Mouse (Mus musculus) spleen, embryonic (tissue): ENCODE results near the gene Tnnc2.

Source experiments
- CTCF ChIA-PET: fragments of 350-600 bp; sonication (Branson Sonifier 250); formaldehyde crosslinking; loops from one replicate; lab custom pipeline; 2022; lab: Charles Lee

Tnnc2 gene

GRCm38 (mm10) chr2:164779481-164780086 is at the start of gene Tnnc2:
Gene Tnnc2, minus strand, starts transcription at chr2:164779967.
- CTCF ChIA-PET = no interaction called here

DNA sequence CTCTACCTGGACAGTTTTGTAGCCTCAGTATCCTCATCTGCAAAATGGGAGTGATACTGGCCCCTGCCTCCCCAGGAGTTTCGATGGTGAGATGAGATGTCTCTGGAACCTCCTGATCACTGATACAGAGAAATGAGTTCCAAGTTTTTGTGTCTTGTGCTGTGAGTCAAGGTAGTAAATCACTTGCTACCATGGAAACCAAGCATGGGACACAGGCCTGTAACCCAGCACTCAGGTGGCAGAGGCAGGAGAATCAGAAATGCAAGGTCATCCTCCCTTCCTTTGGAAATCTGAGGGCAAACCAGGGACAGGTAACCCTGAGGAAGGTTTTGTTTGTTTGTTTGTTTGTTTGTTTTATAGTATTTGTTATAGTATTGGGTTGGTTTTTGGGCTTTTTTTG is 49.3 kb upstream of the Tnnc2 start:
- CTCF ChIA-PET = no interaction called here

DNA sequence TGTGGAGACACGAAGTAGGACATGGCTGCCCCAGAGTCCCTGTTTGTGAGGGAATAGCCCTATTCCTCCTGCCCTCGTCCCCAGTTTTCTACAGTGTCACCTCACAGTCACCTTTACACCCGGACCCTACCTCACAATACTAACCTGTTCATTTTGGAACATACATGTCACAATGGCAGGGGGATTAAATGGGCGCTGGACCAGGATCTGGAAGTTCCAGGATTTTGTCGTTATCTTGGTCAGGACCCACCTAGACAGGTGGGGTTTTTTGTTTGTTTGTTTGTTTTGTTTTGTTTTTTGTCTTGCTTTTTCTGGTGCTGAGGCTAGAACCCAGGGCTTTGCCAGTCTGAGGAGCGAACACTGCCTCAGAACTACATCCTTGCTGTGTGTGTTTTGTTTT is 48.7 kb upstream of the Tnnc2 start, which contains the start of gene Spata25:
TSS of gene Spata25 (minus strand) at position 101 of the 400 bp plus-strand sequence.
- CTCF ChIA-PET = no interaction called here

DNA sequence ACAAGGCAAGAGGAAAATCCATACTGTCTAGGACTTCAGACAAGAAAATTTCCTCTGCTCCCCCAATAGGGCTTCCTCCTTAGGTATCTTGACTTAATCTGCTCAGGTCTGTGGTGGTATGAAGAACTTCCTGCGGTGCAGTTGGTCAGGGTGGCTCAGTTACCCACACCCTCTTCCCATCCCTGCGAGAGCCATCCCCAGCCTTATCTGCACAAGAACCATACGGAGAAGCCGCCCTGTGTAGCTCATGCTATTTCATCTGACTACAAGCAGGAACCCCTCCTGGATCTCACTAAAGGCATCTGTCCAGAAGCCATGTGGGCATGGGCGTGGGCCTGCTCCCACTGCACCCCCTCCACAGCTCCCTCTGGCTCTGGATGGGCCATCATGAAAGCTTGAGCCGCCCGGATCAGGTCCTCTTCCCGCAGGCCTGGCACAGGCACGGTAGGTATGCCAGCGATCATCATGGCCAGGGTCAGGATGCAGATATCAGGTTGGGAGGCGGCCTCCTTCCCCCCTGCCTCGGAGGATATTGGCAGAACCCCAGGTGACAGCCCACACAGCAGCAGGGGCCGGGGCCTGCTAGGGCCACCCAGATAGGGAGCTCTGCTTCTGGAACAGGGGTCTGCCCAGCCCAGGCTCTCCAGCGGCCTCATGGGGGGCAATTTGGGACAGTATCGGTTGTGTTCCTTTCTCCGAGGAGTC is 47.5 kb upstream of the Tnnc2 start:
- CTCF ChIA-PET = no interaction called here

- CTCF ChIA-PET = no interaction called here
Observed at GRCm38 (mm10) chr2:164825521-164825920, 45.8 kb upstream of the Tnnc2 start.

DNA sequence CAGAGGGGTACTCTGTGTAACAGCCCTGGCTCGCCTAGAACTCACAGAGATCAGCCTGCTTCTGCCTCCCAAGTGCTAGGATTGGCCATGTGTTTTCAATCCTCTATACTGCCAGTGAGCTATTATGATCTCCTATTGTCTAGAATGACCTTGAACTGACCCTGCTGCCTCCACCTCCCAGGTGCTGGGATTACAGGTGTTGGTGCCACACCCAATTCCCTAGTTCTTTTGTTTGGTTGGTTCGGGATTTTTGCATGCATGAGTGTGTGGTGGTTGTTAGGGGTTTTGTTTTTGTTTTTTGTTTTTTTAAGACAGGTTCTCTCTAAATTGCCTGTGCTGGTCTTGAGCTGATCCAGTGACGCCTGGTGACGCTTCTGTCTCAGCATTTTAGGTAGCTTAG is 44.2 kb upstream of the Tnnc2 start:
- CTCF ChIA-PET = interaction anchor here (0.5 to 0.6 kb wide), 2 partner anchors 26 to 70 kb away, joined by 3 to 4 read pairs; no protein-coding TSS in a partner anchor

- CTCF ChIA-PET = no interaction called here
Observed at GRCm38 (mm10) chr2:164823181-164823585, 43.4 kb upstream of the Tnnc2 start.

GRCm38 (mm10) chr2:164822636-164823165 is 42.9 kb upstream of the Tnnc2 start, which contains the start of gene Zswim1:
Gene Zswim1, plus strand, starts transcription at chr2:164822686.
- CTCF ChIA-PET = interaction anchor here (0.6 kb wide), 1 partner anchor 162 kb away, joined by 3 read pairs; no protein-coding TSS in a partner anchor

GRCm38 (mm10) chr2:164821060-164821459 is 41.3 kb upstream of the Tnnc2 start:
- CTCF ChIA-PET = no interaction called here

DNA sequence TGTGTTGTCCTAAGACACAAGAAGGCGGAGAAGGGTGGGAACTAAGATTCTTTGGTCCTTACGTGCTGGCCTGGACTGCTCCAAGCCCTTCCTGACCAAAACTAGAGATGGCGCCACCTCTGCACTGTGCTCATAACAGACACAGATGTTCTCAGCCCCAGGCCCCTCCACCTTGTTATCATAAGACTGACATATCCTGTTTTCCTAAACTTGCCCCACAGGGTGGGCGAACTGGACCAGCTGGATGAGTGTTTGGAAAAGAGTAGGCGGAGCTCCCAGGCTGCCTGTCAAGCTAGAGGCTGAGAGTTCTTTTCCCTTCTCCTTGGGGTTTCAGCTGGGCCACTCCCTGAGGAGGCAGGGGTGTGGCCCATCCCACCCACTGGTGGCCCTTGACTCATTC is 37.9 kb upstream of the Tnnc2 start:
- CTCF ChIA-PET = no interaction called here

DNA sequence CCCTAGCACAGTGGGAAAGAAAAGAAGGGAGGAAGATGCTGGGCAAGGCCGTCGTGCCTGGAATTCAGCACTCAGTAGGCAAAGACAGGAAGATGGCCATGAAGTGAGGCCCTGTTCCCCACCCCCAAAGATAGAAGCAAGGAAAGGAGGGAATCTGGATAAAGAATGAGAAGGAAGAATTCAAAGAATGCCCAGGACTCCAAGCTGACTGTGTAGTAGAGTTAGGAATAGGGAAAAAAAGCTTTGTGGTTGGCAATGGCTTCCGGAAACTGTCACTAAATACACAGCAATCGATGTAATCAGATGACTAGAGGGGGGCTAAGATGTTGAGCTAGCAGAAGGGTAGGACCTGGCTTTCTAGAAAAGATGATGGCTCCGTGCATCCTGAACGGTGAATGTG is 37.4 kb upstream of the Tnnc2 start:
- CTCF ChIA-PET = no interaction called here

GRCm38 (mm10) chr2:164815821-164816220 is 36.1 kb upstream of the Tnnc2 start:
- CTCF ChIA-PET = no interaction called here

- CTCF ChIA-PET = no interaction called here
Observed at GRCm38 (mm10) chr2:164815348-164815747, 35.6 kb upstream of the Tnnc2 start.

DNA sequence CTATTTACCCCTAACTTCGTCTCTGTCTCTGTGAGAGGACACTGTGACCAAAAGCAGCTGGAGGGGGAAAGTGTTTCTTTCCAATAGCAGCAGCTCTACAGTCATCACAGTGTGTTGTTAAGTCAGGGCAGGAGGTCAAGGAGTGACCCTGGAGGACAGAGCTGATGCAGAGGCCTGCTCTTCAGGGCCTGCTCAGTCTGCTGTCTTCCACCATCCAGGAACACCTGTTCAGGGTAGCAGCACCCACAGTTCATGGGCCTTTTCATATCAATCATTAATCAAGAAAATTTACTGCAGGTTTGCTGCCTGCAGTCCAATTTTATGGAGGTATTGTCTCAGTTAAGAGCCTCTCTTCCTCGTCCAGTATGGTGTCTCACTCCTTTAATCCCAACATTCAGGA is 33.8 kb upstream of the Tnnc2 start:
- CTCF ChIA-PET = no interaction called here

DNA sequence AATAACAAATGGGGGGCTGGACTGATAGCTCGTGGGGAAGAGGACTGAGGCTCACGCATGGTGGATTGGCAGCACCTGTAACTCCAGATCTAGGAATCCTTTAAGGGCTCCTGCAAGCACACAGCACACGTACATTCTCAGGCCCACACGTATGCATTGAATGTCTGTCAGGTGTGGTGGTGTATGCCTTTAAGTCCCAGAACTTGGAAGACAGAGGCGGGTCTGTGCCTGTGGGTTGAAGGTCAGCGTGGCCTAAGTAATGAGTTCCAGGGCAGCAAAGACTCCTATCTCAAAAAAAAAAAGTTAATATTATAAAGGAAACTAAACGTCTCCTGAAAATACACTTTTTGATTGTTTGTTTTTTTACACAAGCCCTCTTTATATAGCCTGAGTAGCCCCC is 26.8 kb upstream of the Tnnc2 start:
- CTCF ChIA-PET = no interaction called here

- CTCF ChIA-PET = interaction anchor here (0.7 to 1.8 kb wide), 3 partner anchors 11 to 28 kb away, joined by 3 to 4 read pairs (median 3); partner anchors contain the start of genes Ctsa and Neurl2
Observed at GRCm38 (mm10) chr2:164805332-164805718, 25.6 kb upstream of the Tnnc2 start.

GRCm38 (mm10) chr2:164804533-164805331 is 25.0 kb upstream of the Tnnc2 start, which contains the start of the genes Acot8 and Zswim3:
Gene Acot8, minus strand, starts transcription at chr2:164804882.
Gene Zswim3, plus strand, starts transcription at chr2:164805098.
- CTCF ChIA-PET = interaction anchor here (0.7 to 1.8 kb wide), 4 partner anchors 10 to 28 kb away, joined by 3 to 4 read pairs (median 3); partner anchors contain the start of genes Ctsa and Neurl2

DNA sequence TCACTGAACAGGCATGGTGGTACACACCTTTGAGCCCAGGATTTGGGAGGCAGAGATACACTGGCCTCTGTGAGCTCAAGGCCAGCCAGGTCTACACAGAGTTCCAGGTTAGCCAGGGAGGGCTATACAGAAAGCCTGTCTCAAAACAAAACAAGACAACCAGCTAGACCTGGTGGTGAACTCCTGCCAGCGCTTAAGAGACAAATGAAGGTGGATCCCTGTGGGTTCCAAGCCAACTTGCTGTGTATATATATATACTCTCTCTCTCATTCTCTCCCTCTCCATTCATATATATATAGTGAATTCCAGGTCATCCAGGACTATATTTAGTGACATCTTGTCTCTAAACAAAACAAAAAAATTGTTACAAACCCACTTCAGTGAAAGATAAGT is 24.1 kb upstream of the Tnnc2 start:
- CTCF ChIA-PET = interaction anchor here (0.7 to 1.8 kb wide), 3 partner anchors 9 to 42 kb away, joined by 3 to 15 read pairs (median 3); no protein-coding TSS in a partner anchor

- CTCF ChIA-PET = interaction anchor here (0.6 to 1.8 kb wide), 4 partner anchors 9 to 1917 kb away, joined by 3 to 15 read pairs (median 3); no protein-coding TSS in a partner anchor
Observed at GRCm38 (mm10) chr2:164803201-164803920, 23.6 kb upstream of the Tnnc2 start.

GRCm38 (mm10) chr2:164800252-164801004 is 20.7 kb upstream of the Tnnc2 start:
- CTCF ChIA-PET = no interaction called here
